Mouse (Mus musculus) frontal cortex, postnatal 25 days (tissue): Measurements from ENCODE around the gene Rpl22.

Experiments used
- DNase-seq, 2 experiments: peaks; one replicate each; pipeline ENCODE4 v3.0.0; 2022; ENCODE audit warnings: low spot score in 2 of 2

The Rpl22 gene

DNA sequence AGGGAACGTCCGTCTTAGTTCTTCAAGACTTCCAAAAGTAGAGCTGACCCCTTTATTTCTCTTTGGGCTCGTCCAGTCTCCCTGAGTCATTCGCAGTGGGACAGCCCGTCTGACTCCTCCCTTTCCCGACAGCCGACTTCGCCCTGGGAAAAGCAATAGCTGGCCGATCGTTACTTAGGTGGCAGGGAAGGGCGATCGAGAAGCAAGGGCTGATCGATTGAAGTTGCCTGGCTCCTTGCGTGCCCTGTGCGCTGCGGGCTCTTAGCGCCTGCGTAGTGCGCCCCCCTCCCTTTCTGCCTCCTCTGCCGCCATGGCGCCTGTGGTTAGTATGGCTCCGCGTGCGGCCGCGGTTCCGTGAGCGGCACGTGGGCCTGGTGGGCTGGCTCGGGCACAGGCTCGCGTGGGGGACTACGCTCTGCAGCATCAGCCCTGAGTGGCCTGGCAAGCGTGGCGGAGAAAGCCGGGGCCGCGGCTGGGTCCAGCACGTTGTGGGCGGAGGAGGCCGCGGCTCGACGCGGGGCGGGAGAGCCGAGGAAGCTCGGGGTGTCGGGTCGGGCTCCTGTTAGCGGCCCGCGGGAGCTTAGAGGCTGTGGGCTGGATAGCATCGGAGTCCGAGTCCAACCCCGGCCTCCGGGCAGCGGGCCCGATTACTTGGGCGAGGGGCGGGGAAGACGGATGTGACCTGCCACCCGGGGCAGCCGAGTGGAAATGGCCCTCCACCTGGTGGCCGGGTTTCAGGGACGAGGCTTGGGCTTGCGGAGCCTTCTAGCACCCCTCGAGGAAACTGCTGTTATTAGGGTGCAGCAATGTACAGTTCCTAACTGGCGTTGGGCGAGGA lies at the start of gene Rpl22:
Gene Rpl22, plus strand, starts transcription at position 169 of the 838 bp plus-strand sequence.
- DNase-seq: peak; percentile 84 to 90

DNA sequence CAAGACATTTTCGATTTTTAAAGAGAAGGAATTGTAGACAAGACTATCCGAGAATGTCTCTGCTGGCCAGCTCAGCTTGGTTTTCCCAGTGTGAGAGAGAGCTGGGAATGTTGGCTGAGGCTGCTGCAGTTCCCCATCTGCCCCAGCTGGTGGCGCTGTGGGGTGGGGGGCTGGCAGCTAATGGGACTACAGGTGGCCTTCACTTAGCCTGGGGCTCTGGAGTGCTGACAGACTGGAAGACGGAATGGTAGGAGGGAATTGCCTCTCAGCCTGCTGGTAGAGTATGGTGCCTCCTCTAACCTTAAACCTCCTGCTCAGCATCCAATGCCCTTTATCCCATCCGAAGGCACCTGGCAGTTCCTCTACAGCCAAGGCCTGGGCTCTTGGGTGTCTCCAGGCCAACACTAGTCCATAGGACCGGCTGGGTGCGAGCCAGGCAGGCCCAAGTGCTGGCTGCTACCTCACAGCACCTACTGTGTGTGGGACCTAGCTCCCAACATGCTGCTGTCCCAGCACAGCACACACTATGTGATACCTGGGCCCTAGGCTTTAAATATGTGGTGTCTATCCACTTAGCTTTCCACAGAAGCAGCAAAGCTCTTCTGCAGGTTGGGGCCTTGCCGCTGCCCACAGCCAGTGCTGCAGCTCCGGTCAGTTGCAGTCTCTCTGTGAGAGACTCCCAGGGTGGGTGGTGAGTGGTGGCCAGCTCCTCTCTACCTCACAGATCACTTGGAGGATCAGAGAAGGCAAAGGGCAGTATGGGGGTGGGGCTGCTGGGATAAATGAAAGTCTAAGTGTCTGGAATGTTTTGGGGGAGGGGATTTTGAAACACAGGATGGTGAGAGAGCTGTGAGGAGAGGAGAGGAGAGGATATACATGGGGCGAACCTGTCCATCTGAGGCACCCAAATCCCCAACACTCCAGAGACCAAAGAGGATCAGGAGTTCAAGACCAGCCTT lies 48.9 kb upstream of the Rpl22 start:
- DNase-seq: no peak

DNA sequence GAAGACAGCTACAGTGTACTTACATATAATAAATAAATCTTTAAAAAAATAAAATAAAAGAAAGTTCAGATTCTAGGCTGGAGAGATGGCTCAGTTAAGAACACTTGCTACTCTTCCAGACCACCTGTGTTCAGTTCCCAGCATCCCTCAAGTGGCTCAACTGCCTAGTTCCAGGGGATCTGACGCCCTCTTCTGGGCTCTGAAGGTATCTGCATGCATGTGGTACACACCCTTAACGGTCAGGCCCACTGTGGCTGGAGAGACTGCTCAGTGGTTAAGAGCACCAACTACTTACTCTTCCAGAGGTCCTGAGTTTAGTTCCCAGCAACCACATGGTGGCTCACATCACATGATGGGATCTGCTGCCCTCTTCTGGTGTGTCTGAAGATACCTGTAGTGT lies 47.6 kb upstream of the Rpl22 start:
- DNase-seq: no peak

DNA sequence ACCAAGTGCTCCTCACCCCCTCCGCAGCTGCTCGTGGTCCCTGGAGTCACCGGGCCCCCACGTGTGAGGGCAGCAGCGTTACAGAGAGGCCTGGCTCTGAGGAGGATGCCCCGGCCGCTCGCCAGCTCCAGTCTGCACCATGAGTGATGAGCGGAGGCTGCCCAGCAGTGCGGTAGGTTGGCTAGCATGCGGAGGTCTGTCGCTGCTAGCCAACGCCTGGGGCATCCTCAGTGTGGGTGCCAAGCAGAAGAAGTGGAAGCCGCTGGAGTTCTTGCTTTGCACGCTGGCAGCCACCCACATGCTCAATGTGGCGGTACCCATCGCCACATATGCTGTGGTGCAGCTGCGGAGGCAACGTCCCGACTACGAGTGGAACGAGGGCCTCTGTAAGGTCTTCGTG lies 46.6 kb upstream of the Rpl22 start:
- DNase-seq: no peak

DNA sequence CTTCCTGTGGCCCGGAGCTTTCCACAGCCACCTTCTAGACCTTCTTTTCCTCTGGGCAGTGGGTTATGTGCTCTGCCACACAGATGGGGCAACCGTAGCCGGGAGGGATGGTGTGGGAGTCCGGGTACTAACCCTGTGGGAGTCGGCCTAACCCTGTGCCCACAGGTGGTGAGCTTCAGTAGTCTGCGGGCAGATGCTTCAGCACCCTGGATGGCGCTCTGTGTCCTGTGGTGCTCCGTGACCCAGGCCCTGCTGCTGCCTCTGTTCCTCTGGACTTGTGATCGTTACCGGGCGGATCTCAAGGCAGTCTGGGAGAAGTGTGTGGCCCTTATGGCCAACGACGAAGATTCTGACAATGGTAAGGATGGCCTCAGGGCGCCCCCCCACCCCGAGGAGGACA lies 43.9 kb upstream of the Rpl22 start:
- no peak for DNase-seq

DNA sequence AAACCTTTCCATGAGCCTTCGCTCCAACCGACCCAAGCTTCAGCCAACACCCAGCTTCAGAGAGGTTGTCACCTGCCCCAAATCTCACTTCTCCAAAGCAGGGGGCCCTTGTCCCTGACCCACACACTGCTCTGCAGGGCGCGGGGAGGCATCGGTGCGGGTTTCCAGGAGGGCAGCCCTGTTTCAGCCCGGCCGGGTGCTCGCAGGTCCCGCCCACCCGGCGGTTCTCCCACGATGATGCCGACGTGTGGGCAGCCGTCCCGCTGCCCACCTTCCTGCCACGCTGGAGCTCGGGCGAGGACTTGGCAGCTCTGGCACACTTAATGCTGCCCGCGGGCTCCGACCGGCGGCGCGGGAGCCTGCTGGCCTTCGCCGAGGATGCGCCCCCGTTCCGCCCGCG lies 42.8 kb upstream of the Rpl22 start:
- no peak for DNase-seq

DNA sequence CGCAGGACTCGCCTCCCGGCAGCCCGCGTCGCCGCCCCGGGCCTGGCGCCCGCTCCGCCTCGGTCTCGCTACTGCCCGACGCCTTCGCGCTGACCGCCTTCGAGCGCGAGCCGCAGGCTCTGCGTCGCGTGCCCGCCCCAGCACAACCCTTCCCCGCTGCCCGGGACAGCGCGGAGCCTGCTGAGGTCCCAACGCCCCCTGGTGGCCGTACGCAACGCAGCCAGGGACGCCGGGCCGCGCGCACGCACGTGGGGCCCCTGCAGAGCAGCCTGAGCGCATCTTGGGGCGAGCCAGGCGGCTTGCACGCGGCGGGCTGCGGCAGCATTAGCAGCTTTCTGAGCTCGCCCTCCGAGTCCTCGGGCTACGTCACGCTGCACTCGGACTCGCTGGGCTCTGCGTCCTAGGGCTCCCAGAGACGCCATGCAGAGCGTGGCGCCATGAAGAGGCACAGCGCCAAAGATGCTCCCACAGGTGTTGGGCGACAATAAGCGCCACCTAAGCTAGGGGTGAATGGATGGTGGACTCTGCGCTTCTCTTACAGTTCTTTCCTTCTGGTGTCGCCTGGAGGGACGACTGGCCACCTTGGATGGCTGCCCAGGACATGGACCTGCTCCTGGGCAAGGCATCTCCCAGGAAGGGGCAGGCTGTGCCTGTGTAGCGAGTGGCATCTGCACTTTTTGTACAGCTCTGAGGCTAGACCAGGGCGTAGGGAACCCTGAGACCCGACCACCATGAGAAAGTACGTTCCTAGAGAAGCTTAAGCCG lies 42.2 kb upstream of the Rpl22 start:
- DNase-seq: peak; percentile 71 to 72

DNA sequence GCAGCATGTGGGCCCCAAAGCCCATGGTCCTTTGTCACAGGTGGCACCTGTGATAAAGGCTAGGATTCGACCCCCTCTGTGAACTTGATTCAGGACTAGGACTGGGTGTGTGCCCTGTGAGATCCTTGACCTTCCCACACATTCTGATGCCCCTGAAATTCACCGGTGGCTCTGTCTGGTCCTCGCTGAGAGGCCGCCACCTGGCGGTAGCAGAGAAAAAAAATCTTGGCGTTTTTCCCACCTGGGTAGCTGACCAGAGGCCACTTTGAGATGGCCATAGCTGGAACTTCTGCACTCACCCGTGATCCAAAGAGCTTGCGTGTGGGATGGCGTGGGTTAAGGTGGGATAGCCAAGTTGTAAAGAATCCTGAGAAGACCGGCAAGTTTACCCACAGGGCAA lies 40.0 kb upstream of the Rpl22 start:
- no peak for DNase-seq

DNA sequence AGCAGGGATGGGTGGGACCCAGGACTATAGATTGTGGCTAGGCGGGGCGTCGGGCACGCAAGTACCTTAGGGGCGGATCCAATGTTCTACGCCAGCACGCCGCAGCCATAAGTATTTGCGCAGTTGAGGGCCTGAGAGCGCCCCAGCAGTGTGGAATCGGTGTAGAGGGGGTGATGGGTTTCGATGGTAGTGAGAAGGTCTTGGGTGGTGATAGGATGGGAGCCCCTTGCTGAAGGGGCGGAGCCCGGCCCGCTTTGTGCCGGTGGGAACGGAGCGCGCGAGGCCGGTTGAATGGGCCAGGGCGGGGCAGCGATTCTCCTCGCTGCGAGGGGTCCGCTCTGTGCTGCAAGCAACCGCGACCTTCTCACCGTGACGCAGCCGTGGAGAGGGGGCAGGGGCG lies 39.4 kb upstream of the Rpl22 start:
- DNase-seq: no peak

DNA sequence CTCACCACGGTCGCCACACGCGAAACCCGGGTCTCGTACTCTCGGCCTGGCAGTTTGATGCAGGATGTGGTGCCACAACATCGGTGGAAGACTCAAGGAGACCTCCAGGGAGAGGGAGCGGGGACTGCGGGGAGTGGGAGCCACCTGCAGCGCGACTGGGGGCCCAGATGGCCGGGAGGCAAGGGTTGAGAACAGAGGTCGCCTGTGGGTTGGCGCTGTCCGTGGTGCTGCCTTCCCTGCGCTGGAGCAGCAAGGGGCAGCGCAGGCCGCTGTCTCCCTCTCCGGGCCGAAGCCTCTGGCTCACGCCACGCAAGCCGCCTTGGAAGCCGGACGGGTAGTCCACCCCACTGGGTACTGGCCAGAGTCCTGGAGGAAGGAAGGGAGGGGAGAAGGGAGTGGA lies 38.7 kb upstream of the Rpl22 start:
- DNase-seq: no peak

DNA sequence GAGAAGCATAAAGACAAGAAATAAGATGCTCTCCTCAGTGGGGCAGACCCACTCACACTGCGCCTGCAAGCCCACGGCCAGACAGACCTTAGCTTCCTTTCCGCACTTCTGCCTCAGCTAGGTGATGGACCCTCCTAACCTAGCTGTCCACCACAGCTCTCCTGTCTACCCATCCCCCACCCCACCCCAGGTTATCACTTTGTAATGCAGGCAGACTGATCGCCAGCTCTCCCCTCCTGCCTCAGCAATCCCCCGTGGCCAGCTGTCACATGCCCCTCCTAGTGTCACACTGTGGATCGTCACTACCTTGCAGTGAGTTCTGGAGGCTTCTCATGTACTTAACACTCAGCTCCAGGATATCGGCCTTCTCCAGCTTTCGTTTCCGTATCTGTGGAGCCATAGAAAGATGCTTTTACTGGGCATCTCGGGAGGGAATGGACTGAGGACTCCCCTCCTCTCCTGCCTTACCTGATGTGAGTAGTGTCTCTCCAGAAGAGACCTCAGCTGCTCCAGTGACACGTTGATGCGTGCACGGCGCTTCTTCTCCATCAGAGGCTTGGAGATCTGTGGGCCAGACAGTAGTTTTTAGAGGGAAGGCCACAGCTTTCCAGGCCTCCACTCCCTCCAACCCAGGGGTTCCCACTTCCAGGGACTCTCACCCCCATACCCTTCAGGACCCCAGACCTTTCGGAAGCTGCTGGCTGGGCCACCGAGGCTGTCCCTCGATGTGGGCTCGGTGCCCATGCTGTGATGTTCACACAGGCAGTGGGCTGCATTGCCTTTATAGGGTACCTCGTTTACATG lies 38.0 kb upstream of the Rpl22 start:
- DNase-seq: no peak

DNA sequence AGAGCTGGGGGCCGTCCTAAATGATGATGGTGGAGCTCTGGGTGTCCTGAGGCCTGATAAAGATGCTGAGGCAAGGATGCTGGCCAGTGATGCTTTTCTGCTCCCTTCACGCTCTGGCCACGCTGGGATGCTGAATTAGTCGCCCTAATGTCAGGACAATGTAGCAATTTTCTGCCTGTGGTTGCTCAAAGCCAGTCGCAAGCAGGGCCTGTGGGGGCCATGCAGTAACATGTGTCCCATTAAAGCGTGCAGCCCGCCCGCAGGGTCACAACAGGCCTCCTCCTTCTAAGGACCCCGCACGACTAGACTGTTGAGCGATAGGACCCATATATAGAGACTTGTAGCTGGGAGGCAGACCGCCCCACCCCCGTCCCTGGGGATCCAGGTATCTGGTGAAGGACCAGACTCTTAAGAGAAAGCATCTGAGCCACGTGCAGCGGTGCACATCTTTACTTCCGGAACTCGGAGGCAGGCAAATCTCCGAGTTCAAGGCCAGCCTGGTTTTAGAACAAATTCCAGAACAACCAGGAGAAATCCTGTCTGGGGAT lies 37.1 kb upstream of the Rpl22 start:
- no peak for DNase-seq

DNA sequence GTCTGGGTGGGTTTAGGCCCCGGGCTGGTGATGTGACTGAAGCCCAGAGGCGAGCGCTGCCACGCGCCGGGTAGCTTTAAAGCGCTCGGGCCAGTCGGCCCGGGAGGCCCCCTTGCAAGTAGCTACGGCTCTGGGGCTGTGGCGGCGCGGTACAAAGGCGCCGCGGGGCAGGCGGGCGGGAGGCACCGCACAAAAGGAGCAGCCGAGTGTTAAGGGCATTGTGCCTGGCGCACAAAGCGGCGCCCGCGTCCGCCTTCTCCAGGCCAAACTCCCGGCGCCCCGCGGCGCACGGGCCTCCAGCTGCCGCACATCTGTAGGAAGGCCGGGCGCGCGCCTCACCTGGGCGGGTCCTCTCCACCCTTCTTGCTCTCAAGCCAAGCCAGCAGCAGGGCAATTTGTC lies 35.2 kb upstream of the Rpl22 start:
- DNase-seq: no peak

DNA sequence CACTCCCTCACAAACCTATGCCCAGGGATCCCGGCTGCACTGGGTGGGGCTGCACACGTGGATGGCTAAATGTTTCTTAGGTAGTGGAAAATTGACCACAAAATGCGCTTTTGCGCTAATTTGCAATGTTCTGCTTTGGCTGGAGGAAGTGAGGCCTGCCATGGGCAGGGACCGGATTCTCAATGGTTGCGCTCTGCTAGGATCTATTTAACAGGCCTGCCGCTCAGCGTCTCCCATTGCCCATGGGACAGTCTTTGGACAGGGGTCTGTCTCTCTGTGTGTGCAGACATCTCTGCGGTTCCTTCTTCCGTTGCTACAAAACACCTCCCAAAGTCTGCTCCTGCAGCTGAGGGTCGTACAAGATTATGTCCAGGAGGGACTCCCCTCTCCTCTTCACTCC lies 34.6 kb upstream of the Rpl22 start:
- no peak for DNase-seq

DNA sequence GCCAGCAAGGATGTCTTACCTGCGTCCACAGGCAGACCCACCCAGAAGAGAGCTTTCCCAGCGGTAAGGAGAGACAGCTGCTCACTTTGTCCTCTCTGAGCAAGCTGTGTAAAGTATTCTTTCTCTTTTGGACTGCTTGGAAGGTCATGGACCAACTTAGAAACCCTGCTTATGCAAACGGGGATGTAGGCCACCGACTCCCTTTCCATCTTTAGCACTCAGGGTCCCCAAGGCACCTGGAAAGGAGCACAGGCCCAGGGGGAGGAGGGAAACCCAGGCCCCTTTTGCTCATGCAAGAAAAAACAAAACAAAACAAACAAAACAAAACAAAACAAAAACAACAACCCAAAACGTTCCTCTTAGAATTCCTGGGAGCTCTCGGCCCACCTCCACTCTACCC lies 34.0 kb upstream of the Rpl22 start, which contains the start of gene Hes3:
Gene Hes3, minus strand, starts transcription at position 101 of the 400 bp plus-strand sequence.
- no peak for DNase-seq

DNA sequence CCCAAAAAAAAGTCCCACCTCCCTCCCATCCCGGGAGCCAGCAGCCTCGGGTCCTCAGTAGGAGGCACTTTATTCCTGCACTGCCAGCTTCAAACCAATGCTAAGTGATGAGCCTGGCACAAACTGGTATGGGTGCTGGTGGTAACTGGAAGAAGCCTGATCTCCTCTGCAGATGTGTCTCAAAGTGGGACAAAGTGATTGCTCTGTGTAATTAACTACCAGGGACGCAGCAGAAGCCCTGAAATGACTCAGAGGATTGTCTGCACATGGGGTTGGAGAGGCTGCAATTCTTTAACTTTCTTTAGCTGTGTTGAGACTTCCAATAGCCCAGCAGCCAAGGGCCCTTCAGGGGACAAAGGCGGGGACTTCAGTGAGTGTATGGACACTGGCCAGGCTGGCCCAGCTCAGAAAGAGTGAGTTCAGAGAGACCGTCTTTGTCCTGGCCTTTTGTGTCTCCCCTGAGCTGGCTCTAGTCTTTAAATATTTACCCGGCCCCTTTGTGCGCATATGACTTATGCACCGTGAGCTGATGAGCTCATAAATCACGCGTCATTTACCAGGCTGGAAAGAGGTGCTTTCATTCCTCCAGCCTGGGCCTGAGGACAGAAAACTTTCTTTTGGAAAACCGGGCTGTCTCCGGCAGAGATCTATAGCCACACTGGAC lies 33.3 kb upstream of the Rpl22 start:
- DNase-seq: no peak

DNA sequence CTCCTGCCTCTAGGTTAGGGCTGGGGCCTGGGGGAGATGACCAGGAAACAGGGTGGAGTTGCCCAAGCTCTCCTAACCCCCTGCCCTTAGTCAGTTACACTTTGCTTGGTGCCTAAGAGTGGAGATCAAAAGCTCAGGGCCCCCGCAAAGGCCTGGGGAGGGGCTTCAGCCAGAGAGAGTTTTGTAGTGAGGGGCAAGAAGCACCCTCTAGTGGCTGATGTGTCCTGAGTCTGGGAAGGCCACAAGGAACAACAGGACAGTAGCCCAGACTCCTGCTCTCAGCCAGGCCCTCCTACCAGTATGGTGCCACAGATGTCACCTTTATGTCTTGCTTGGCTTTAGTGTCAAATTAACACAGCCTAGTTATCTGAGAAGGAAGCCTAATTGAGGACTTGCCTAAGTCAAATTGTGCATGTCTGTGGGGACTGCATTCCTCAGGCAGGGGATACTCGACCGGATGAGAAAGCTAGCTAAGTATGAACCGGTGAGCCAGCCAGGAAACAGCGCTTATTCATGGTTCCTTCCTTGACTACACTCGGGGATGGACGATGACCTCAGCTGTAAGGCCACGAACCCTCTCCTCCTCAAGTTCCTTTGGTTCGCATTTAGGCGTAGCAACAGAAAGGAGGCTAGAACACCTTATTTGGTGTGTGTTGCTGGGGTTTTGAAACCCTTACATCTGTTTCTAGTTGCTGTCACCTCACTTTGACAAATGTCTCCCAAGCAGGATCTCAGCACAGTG lies 31.2 kb upstream of the Rpl22 start:
- no peak for DNase-seq

DNA sequence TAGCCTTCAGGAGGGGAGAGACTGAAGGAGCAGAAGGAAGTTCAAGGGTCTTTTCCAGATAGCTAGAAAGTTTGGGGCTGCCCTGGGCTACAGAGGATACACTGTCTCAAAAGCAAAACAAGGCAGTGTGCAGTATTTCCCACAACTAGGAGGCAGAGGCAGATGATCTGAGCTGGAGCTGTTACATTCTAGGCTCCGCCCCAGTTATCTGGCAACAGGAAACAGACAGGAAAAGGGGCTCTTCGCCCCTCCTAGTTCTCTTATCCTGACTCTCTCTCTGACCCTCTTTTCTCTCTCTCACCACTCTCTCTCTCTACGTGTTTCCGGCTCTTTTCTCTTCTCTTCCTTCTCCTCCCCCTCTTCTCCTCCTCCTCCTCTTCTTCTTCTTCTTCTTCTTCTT lies 29.6 kb upstream of the Rpl22 start:
- DNase-seq: no peak

DNA sequence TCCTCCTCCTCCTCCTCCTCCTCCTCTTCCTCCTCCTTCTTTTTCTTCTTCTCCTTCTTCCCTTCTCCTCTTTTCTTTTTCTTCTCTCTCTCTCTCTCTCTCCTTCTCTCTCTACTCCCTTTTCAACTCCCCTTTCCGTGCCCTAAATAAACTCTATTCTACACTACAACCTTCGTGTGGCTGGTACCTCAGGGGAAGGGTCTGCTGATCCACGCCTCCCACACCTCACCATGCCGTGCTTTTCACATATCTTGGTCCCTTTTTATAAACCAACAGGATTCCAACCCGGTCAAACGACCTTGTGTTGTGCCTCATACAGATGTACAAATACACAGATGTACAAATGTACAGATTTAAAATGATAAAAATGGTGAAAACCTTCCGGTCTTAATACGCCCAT lies 29.2 kb upstream of the Rpl22 start:
- DNase-seq: no peak
